Mouse (Mus musculus): ENCODE results near the gene Tubgcp5.
A peak's percentile ranks its signal among the peaks of the same experiment; 100 is the strongest.

Tubgcp5 gene

GRCm38 (mm10) chr7:55852787-55853186 is 58.8 kb downstream of the Tubgcp5 start:
- peak; percentile 30 to 43 for DNase-seq (ENCODE audit: low spot score in 2 of 2)

- peak in 1 of 2 experiments; percentile 32 for DNase-seq (ENCODE audit: low spot score in 2 of 2)
Measured at GRCm38 (mm10) chr7:55855597-55855996, 61.6 kb downstream of the Tubgcp5 start.

GRCm38 (mm10) chr7:55856741-55857140 is 62.8 kb downstream of the Tubgcp5 start:
- DNase-seq (ENCODE audit: low spot score in 2 of 2) = no peak

GRCm38 (mm10) chr7:55857729-55858128 is 63.8 kb downstream of the Tubgcp5 start:
- DNase-seq (ENCODE audit: low spot score in 2 of 2) = no peak

- DNase-seq (ENCODE audit: low spot score in 2 of 2) = no peak
Measured at GRCm38 (mm10) chr7:55858836-55859517, 65.0 kb downstream of the Tubgcp5 start.

GRCm38 (mm10) chr7:55859518-55859872 is 65.5 kb downstream of the Tubgcp5 start:
- DNase-seq (ENCODE audit: low spot score in 2 of 2) = no peak

GRCm38 (mm10) chr7:55859956-55860355 is 66.0 kb downstream of the Tubgcp5 start:
- DNase-seq (ENCODE audit: low spot score in 2 of 2) = no peak

- no peak for DNase-seq (ENCODE audit: low spot score in 2 of 2)
Measured at GRCm38 (mm10) chr7:55861175-55861574, 67.2 kb downstream of the Tubgcp5 start.

- DNase-seq (ENCODE audit: low spot score in 2 of 2) = no peak
Measured at GRCm38 (mm10) chr7:55865044-55865443, 71.1 kb downstream of the Tubgcp5 start.

GRCm38 (mm10) chr7:55865750-55866416 is 71.9 kb downstream of the Tubgcp5 start:
- no peak for DNase-seq (ENCODE audit: low spot score in 2 of 2)

GRCm38 (mm10) chr7:55868247-55868646 is 74.3 kb downstream of the Tubgcp5 start:
- peak in 1 of 2 experiments; percentile 39 for DNase-seq (ENCODE audit: low spot score in 2 of 2)

GRCm38 (mm10) chr7:55869220-55869619 is 75.3 kb downstream of the Tubgcp5 start:
- DNase-seq (ENCODE audit: low spot score in 2 of 2) = no peak

- no peak for DNase-seq (ENCODE audit: low spot score in 2 of 2)
Measured at GRCm38 (mm10) chr7:55870340-55871020, 76.5 kb downstream of the Tubgcp5 start.

GRCm38 (mm10) chr7:55871476-55871875 is 77.5 kb downstream of the Tubgcp5 start:
- no peak for DNase-seq (ENCODE audit: low spot score in 2 of 2)

- no peak for DNase-seq (ENCODE audit: low spot score in 2 of 2)
Measured at GRCm38 (mm10) chr7:55874703-55875102, 80.7 kb downstream of the Tubgcp5 start.

- no peak for DNase-seq (ENCODE audit: low spot score in 2 of 2)
Measured at GRCm38 (mm10) chr7:55877721-55878120, 83.8 kb downstream of the Tubgcp5 start.

- DNase-seq (ENCODE audit: low spot score in 2 of 2) = no peak
Measured at GRCm38 (mm10) chr7:55880882-55881281, 86.9 kb downstream of the Tubgcp5 start.

Data from spleen, postnatal 36 days (tissue).